Mouse (Mus musculus) MEL (cell line): ENCODE data around the gene Slc37a3.

Source experiments
- CTCF ChIP-seq, 3 experiments: IDR thresholded peaks in 2 of 3; conservative IDR thresholded peaks in 1 of 3; 2 replicates each; pipeline ENCODE4 v1.5.1; 2011 to 2012; ENCODE audit warnings: low read length in 3 of 3, low read depth in 2 of 3, mild to moderate bottlenecking in 2 of 3, improper control_type of control experiment in 1 of 3, inconsistent platforms in 1 of 3, mixed read lengths in 1 of 3, moderate library complexity in 1 of 3; ENCODE audit not compliant: control insufficient read depth in 1 of 3, insufficient read depth in 1 of 3, poor library complexity in 1 of 3, severe bottlenecking in 1 of 3
- EP300 ChIP-seq, 2 experiments: IDR thresholded peaks; 2 replicates each; pipeline ENCODE4 v1.6.1; 2011; ENCODE audit warnings: improper control_type of control experiment in 2 of 2, low read length in 2 of 2, low read depth in 1 of 2, mild to moderate bottlenecking in 1 of 2
- GATA1 ChIP-seq: IDR thresholded peaks from 2 replicates; pipeline ENCODE4 v1.6.1; 2011; ENCODE audit warnings: low read depth, low read length, improper control_type of control experiment
- HCFC1 ChIP-seq: IDR thresholded peaks from 2 replicates; pipeline ENCODE4 v1.6.1; 2012; ENCODE audit warnings: low read depth, mild to moderate bottlenecking, inconsistent platforms, low read length, improper control_type of control experiment, moderate library complexity
- JUND ChIP-seq: IDR thresholded peaks from 2 replicates; pipeline ENCODE4 v1.6.1; 2011; ENCODE audit warnings: low read depth, mild to moderate bottlenecking, improper control_type of control experiment, low read length
- MAX ChIP-seq: IDR thresholded peaks from 2 replicates; pipeline ENCODE4 v1.6.1; 2011; ENCODE audit warnings: low read length, improper control_type of control experiment
- MEF2A ChIP-seq: IDR thresholded peaks from 2 replicates; pipeline ENCODE4 v1.6.1; 2014; ENCODE audit warnings: low read depth, mild to moderate bottlenecking, inconsistent platforms, low read length, improper control_type of control experiment; ENCODE audit not compliant: poor library complexity, insufficient replicate concordance, severe bottlenecking; ENCODE audit errors: extremely low read depth
- MYB ChIP-seq: IDR thresholded peaks from 2 replicates; pipeline ENCODE4 v1.6.1; 2011; ENCODE audit warnings: mild to moderate bottlenecking, low read depth, low read length, improper control_type of control experiment
- POLR2A ChIP-seq, 2 experiments: IDR thresholded peaks; 2 replicates each; pipeline ENCODE4 v1.6.1; 2011 to 2012; ENCODE audit warnings: low read length in 2 of 2, mild to moderate bottlenecking in 2 of 2, control low read depth in 1 of 2, improper control_type of control experiment in 1 of 2, low read depth in 1 of 2, moderate library complexity in 1 of 2; ENCODE audit not compliant: control insufficient read depth in 1 of 2, insufficient read depth in 1 of 2, poor library complexity in 1 of 2
- POLR2AphosphoS2 ChIP-seq: IDR thresholded peaks from 2 replicates; pipeline ENCODE4 v1.6.1; 2011; ENCODE audit warnings: low read length, improper control_type of control experiment
- POLR2AphosphoS5 ChIP-seq: IDR thresholded peaks from 2 replicates; pipeline ENCODE4 v1.6.1; 2012; ENCODE audit warnings: low read depth, borderline replicate concordance, mild to moderate bottlenecking, inconsistent platforms, low read length, moderate library complexity, mixed read lengths
- TBP ChIP-seq: IDR thresholded peaks from 2 replicates; pipeline ENCODE4 v1.8.0; 2011; ENCODE audit warnings: low read depth, low read length, improper control_type of control experiment

DNA sequence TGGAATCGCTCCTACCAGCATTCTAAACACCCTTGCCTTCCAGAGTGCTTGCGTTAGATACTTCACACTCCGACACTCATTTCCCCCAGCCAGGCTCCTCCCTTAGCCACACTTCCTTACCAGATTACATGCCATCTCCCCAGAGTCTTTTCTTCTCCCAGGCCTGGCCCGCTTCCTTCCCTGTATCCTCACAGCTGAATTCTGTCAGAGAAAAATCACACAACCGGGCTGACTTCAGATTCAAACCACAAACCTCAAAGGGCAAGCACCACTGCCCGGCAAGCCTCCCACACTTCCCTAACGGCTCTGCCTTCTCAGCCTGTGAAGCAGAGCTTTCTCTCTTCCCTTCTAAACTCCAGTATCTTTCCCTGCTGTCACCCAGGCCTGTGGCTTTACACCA lies 4.7 kb downstream of the Slc37a3 start:
- TF ChIP-seq CTCF (IDR thresholded peaks at IDR 0.05 in 2 of 3, conservative IDR thresholded peaks at IDR 0.05 in 1 of 3; ENCODE audit: control insufficient read depth in 1 of 3, insufficient read depth in 1 of 3, low read depth in 2 of 3, low read length in 3 of 3, poor library complexity in 1 of 3, severe bottlenecking in 1 of 3) (no peak), JUND (no peak), POLR2A (IDR thresholded peaks at IDR 0.05; ENCODE audit: control insufficient read depth in 1 of 2, insufficient read depth in 1 of 2, low read depth in 1 of 2, low read length in 2 of 2, poor library complexity in 1 of 2) (no peak), EP300 (IDR thresholded peaks at IDR 0.05; ENCODE audit: low read depth in 1 of 2, low read length in 2 of 2) (no peak), MYB (no peak), MAX (no peak), POLR2AphosphoS5 (no peak), MEF2A (no peak), GATA1 (no peak), TBP (no peak), POLR2AphosphoS2 (no peak), HCFC1 (no peak)
